Mouse (Mus musculus) granulocyte monocyte progenitor cell, adult 5-6 weeks (primary cell): ENCODE results near the gene Prl7c1. TPM values are rescaled to one million over a fixed set of nuclear protein-coding genes. Genes with fewer than 3 reads are reported as not detected.
"Not testable (repeated sequence)": the region's sequence is repeated elsewhere in the genome, so short reads cannot be mapped to it uniquely, and the experiment has no call there.

Experiments used
- ATAC-seq: replicated peaks from 2 replicates; pipeline ENCODE4 v1.8.0; 2016; ENCODE audit warnings: mild to moderate bottlenecking, moderate TSS enrichment, inconsistent platforms; ENCODE audit not compliant: poor library complexity, severe bottlenecking
- total RNA-seq, 2 experiments: library from RNA; stranded (forward) in 1 of 2; stranded (reverse) in 1 of 2; fragments of 200-712, 200-1000 nt in 1 of 2; fragments of >200 nt in 1 of 2; fragmentation: Nextera tagmentation in 1 of 2; gene quantifications; 2 replicates each; pipeline ENCODE4 v1.2.3; 2014 to 2017

Gene Prl7c1
- total RNA-seq (2014; fragmentation: Nextera tagmentation) (not detected in 2 replicates), total RNA-seq (2017) (not detected in 2 replicates)

DNA sequence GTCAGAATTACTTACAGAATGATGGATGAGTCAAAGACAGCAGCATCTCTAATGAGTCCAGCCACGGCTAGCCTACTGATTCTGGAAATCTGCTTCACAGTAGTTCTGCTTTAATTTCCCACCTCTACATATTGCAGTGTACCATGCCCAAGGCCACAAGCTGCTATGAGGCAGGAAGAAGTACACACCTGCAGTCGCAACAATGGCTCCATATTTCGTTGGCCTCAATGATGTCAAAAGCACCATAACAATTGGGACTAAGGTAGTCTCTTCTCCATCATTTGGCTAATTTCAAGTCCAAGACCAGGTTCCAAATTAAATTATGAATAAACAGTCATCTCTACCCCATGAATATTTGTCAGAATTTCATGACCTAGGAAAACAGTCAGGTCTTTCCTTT lies at the start of gene Prl7c1:
Prl7c1 (minus strand) TSS at position 101 of the 400 bp plus-strand sequence.
- not testable (repeated sequence) for ATAC-seq

DNA sequence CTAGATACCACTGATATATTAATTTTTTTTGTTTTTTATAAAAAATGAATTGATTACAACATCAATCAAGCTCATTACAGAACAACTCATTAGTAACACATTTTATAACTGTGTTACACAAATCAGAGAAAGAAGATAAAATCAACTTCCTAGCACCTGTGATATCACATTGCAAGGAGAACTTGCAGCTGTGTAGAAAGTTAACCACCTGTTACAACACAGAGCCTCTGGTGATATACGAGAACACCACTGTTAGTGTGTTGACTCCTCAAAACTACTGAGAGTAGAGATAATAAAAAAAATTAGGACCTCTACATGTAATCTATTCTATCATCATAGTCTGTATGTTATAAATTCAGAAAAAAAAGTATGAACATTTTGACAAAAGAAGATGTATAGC lies 22.2 kb upstream of the Prl7c1 start:
- ATAC-seq: no peak

DNA sequence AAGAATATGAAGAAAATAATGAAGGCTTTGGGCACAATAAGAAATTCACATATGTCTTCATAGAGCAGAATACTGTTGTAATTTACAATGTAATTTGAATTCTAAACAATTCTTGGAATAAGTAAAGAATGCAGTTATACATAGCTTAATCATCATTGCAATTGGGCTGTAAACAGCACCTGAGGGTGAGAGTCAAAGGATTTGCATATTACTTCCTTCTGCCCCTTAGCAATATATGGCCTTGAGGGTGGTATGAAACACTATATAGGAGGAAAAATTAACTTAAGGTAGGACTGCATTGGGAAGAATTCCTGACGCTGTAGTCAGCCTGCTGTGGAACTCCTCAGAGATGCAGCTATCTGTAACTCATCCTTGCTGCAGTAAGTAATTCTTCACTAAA lies 20.8 kb upstream of the Prl7c1 start, which contains the start of gene Prl2a1:
Prl2a1 (plus strand) TSS at position 301 of the 400 bp plus-strand sequence.
- ATAC-seq: no peak

DNA sequence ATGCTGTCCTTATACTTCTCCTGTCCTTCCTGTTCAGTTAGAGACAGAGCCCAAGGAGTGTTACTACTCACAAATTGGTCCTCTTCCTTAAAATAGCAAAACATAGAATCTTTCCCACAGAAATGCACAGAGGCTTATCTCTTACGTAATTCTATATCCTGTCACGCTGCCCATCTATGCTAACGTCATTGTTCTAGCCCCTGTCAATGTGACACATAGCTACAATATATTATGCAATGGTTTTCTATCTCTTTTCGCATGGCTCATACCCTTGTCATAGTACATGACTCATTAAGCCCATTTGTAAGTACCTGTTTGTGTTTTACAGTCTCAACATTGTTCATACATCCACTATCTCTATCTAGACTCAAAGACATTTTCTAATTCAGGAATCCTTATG lies 18.7 kb upstream of the Prl7c1 start:
- peak; percentile 40 for ATAC-seq

DNA sequence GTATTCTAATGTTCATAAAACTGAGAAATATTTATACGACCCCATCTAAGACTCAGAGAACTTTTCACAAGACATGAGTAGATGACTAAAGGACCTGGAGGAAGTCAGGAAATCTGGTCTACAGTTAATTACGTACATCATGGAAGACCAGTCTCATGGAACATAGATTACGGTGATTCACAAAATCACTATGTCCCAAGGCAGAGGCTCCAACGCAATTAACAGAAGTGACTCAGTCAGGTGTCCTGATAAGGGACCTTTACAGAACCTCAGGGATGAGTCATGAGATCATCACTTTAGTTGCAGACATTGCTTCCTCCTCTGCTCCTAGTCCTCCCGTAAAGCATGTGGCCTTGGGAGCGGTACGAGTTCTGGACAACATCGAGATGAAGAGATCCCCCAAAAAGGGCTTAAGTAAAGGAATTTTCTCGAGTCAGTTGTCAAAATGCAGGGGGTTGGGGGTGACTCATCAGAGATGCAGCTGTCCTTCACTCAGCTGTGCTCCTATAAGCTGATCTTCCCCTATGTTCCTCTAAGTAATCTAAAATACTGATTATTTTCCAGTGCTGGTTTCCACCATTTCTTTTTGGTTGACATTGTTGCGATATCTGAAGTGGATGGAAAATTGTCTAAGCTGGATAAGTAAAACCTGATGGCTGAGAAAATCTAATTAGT lies 46.0 kb downstream of the Prl7c1 start:
- ATAC-seq: no peak

DNA sequence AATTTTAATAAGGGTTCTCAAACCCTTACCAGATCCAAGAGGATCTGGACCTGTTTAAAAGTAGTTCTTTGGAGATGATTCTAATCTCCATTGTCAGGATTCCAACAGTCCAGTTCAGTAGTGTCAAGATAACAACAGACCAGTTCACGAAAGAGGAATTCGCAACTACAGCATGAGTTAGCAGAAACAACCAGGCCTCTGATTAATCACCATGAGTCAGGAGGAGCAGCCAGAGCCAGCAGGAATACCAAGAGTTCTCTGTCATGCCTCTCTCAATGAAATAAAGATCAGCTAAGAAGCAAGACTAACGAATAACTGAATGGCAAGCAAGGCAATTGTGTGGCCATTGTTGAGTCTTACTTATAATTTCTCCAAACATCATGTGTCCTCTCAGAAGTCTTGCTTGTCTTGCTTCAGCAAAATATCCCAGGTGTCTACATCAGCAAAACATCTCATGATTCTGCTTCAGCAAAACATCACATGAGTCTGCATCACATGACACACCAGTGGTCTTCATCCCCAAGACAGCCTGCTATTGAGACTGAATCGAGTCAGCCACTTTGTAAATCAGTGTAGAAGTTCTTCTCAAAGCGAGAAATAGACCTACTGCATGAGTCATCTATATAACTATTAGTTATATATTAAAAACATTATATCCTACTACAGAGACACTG lies 50.2 kb downstream of the Prl7c1 start:
- ATAC-seq: not testable (repeated sequence)

DNA sequence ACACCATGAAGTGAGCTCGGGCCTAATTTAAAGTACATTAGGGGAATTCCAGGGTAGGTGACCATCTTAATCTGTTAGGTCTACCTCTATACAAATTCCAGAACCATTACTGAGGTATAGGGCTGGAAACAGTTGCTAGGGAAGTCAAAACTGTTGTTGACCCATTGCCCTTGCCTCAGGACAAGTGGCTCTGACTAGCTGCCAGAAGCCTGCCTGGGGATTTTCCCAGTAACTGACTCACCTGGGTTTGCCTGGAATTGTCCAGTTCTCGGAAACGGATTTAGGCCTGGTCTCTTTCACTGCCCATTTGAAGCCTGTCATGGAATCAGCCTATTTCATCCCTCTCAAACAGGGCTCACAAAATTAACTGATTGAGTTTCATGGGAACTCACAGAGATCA lies 55.5 kb downstream of the Prl7c1 start:
- not testable (repeated sequence) for ATAC-seq

Other genes starting within 250 kb of the Prl7c1 start
- gene Prl8a9, start 216.2 kb downstream of the Prl7c1 start, total RNA-seq (2014; fragmentation: Nextera tagmentation): not detected in 2 replicates
- not detected in 2 replicates for gene Prl8a9, start 216.2 kb downstream of the Prl7c1 start, total RNA-seq (2017)
- not detected in 2 replicates for gene Prl8a1, start 198.6 kb downstream of the Prl7c1 start, total RNA-seq (2014; fragmentation: Nextera tagmentation)
- not detected in 2 replicates for gene Prl8a1, start 198.6 kb downstream of the Prl7c1 start, total RNA-seq (2017)
- not detected in 2 replicates for gene Prl7b1, start 170.2 kb downstream of the Prl7c1 start, total RNA-seq (2014; fragmentation: Nextera tagmentation)
- not detected in 2 replicates for gene Prl7b1, start 170.2 kb downstream of the Prl7c1 start, total RNA-seq (2017)
- not detected in 2 replicates for gene Prl7a1, start 138.3 kb downstream of the Prl7c1 start, total RNA-seq (2014; fragmentation: Nextera tagmentation)
- not detected in 2 replicates for gene Prl7a1, start 138.3 kb downstream of the Prl7c1 start, total RNA-seq (2017)
- not detected in 2 replicates for gene Prl7a2, start 112.8 kb downstream of the Prl7c1 start, total RNA-seq (2014; fragmentation: Nextera tagmentation)
- gene Prl7a2, start 112.8 kb downstream of the Prl7c1 start, total RNA-seq (2017): not detected in 2 replicates
- not detected in 2 replicates for gene Prl7d1, start 64.1 kb downstream of the Prl7c1 start, total RNA-seq (2014; fragmentation: Nextera tagmentation)
- gene Prl7d1, start 64.1 kb downstream of the Prl7c1 start, total RNA-seq (2017): not detected in 2 replicates
- gene Prl2a1, start 20.9 kb upstream of the Prl7c1 start, total RNA-seq (2014; fragmentation: Nextera tagmentation): not detected in 2 replicates
- gene Prl2a1, start 20.9 kb upstream of the Prl7c1 start, total RNA-seq (2017): not detected in 2 replicates
- gene Prl2c1, start 68.5 kb upstream of the Prl7c1 start, total RNA-seq (2014; fragmentation: Nextera tagmentation): not detected in 2 replicates
- not detected in 2 replicates for gene Prl2c1, start 68.5 kb upstream of the Prl7c1 start, total RNA-seq (2017)
- not detected in 2 replicates for gene Prl4a1, start 235.4 kb upstream of the Prl7c1 start, total RNA-seq (2014; fragmentation: Nextera tagmentation)
- gene Prl4a1, start 235.4 kb upstream of the Prl7c1 start, total RNA-seq (2017): not detected in 2 replicates